ENCODE assay signal across 14 mouse cellular contexts in genomic region chr3:41268516-41268915, GRCm38 (mm10).
"Had no signal": no experiment of that assay in that cellular context is flagged by ENCODE, and none has a peak within 500 bp of the region (broad histone marks: within the 10 kb centered on the region; RNA-seq: fewer than 3 reads in every experiment).

No protein-coding gene starts in this region.

- DNase-seq: lung, adult 18-20 months; lung, embryonic 14.5 days; lung, postnatal 10 days; lung, postnatal 4 days; midbrain, embryonic 14.5 days; retina, postnatal 1 day; right cerebral cortex, adult 18-20 months; right cerebral cortex, postnatal 25 days; right cerebral cortex, postnatal 4 days; spleen, adult 18-20 months; thymus, adult 18-20 months; thymus, postnatal 14 days; thymus, postnatal 36 days had no signal

- ATAC-seq: midbrain, embryonic 16.5 days had no signal
